Mouse (Mus musculus) stomach, embryonic 14.5 days (tissue): Measurements from ENCODE around the gene Tcf7. TPM values are rescaled to one million over a fixed set of nuclear protein-coding genes. Genes with fewer than 3 reads are reported as not detected.

ENCODE experiments used
- ATAC-seq: fragments of 200-750 bp; cut with Nextera tagmentation; 2 replicates; pipeline ENCODE4 v1.8.0; 2017; ENCODE audit warnings: low read depth, moderate TSS enrichment; ENCODE audit not compliant: insufficient number of reproducible peaks, insufficient read depth, low FRiP score
- H3K27ac ChIP-seq: fragments of 300-500 bp; sonication (generic); 2 replicates; pipeline ENCODE4 v1.5.1; 2014; ENCODE audit warnings: mild to moderate bottlenecking, low read length, moderate library complexity, mixed read lengths
- H3K27me3 ChIP-seq: fragments of 300-500 bp; sonication (generic); 2 replicates; pipeline ENCODE4 v1.6.1; 2014; ENCODE audit warnings: low read length, control low read depth, mixed read lengths; ENCODE audit not compliant: control insufficient read depth, insufficient read depth
- H3K36me3 ChIP-seq: fragments of 300-500 bp; sonication (generic); 2 replicates; pipeline ENCODE4 v1.6.1; 2014; ENCODE audit warnings: mild to moderate bottlenecking, control low read depth, low read length, moderate library complexity, mixed read lengths; ENCODE audit not compliant: control insufficient read depth, insufficient read depth
- H3K4me1 ChIP-seq: fragments of 300-500 bp; sonication (generic); 2 replicates; pipeline ENCODE4 v1.6.1; 2014; ENCODE audit warnings: low read length, control low read depth, mixed read lengths; ENCODE audit not compliant: control insufficient read depth, insufficient read depth
- H3K4me2 ChIP-seq: fragments of 300-500 bp; sonication (generic); replicated peaks from 2 replicates; pipeline ENCODE4 v1.6.1; 2014; ENCODE audit warnings: low read depth, low read length, control low read depth
- H3K4me3 ChIP-seq: fragments of 300-500 bp; sonication (generic); 2 replicates; pipeline ENCODE4 v1.5.1; 2014; ENCODE audit warnings: low read depth, low read length, control low read depth
- H3K9ac ChIP-seq: fragments of 300-500 bp; sonication (generic); replicated peaks from 2 replicates; pipeline ENCODE4 v1.6.1; 2014; ENCODE audit warnings: low read depth, mild to moderate bottlenecking, control low read depth, low read length, moderate library complexity, mixed read lengths
- H3K9me3 ChIP-seq: fragments of 300-500 bp; sonication (generic); 2 replicates; pipeline ENCODE4 v1.6.1; 2016; ENCODE audit warnings: low read depth, low read length, control low read depth; ENCODE audit not compliant: control insufficient read depth
- WGBS: fragments of 180-500 bp; shearing (Covaris S2); extraction: QIAGEN DNeasy Blood & Tissue Kit; methylation state at CpG from one replicate; pipeline ENCODE4 v1.1.7; 2014; 5-methylcytosine and 5-hydroxymethylcytosine counted together
- polyA plus RNA-seq: library from polyadenylated mRNA; unstranded; fragments of >200 nt; fragmentation: Nextera tagmentation; extraction: Ambion mirVana; gene quantifications from 2 replicates; pipeline ENCODE4 v1.2.1, GENCODE M21; 2014

The Tcf7 gene
- polyA plus RNA-seq, 1 experiment from 2014 or later, result 4.4 TPM

- Histone ChIP-seq H3K4me2 (no peak overlapping the region), H3K4me3 (no peak overlapping the region), H3K27me3 (no peaks in the 10 kb centered on the region), H3K4me1 (peaks cover 12% of the 10 kb centered on the region; the same call in 1 of the 2 replicates), H3K27ac (peak overlapping the region; percentile 29; the same call in 1 of the 2 replicates), H3K36me3 (peaks cover 9% of the 10 kb centered on the region), H3K9ac (no peak overlapping the region), H3K9me3 (no peaks in the 10 kb centered on the region)
- peak; percentile 47; the same call in 1 of the 2 replicates for ATAC-seq
- 63% methylated on average over 11 of the region's 11 CpGs for WGBS
Observed at GRCm38 (mm10) chr11:52253674-52254375, 29.0 kb downstream of the Tcf7 start.

GRCm38 (mm10) chr11:52252692-52253091 lies 30.1 kb downstream of the Tcf7 start:
- WGBS, result 45% methylated on average over 1 of the region's 1 CpGs

GRCm38 (mm10) chr11:52251770-52252169 lies 31.0 kb downstream of the Tcf7 start:
- H3K27me3 ChIP-seq, result no peaks in the 10 kb centered on the region
- no peak for ATAC-seq
- H3K4me2 ChIP-seq, result no peak overlapping the region
- H3K4me3 ChIP-seq, result no peak overlapping the region
- no peaks in the 10 kb centered on the region for H3K9me3 ChIP-seq
- H3K9ac ChIP-seq, result no peak overlapping the region
- H3K36me3 ChIP-seq, result peaks cover 20% of the 10 kb centered on the region
- WGBS, result 70% methylated on average over 5 of the region's 5 CpGs
- H3K4me1 ChIP-seq, result peaks cover 12% of the 10 kb centered on the region; the same call in 1 of the 2 replicates
- H3K27ac ChIP-seq, result no peak overlapping the region

More at GRCm38 (mm10) chr11:52252692-52253091, 30.1 kb downstream of the Tcf7 start:
- Histone ChIP-seq H3K4me3 (no peak overlapping the region), H3K4me1 (peaks cover 12% of the 10 kb centered on the region; the same call in 1 of the 2 replicates), H3K36me3 (peaks cover 15% of the 10 kb centered on the region), H3K9ac (no peak overlapping the region), H3K27ac (no peak overlapping the region; the same call in 1 of the 2 replicates), H3K27me3 (no peaks in the 10 kb centered on the region), H3K4me2 (no peak overlapping the region), H3K9me3 (no peaks in the 10 kb centered on the region)
- ATAC-seq, result no peak

- H3K4me1 ChIP-seq, result peaks cover 12% of the 10 kb centered on the region; the same call in 1 of the 2 replicates
- no peak for ATAC-seq
- H3K9me3 ChIP-seq, result no peaks in the 10 kb centered on the region
- H3K9ac ChIP-seq, result no peak overlapping the region
- H3K4me3 ChIP-seq, result no peak overlapping the region
- no peaks in the 10 kb centered on the region for H3K27me3 ChIP-seq
- no peak overlapping the region for H3K27ac ChIP-seq
- H3K36me3 ChIP-seq, result peaks cover 36% of the 10 kb centered on the region
- 91% methylated on average over 2 of the region's 2 CpGs for WGBS
- H3K4me2 ChIP-seq, result no peak overlapping the region
Observed at GRCm38 (mm10) chr11:52249452-52249851, 33.4 kb downstream of the Tcf7 start.

- Histone ChIP-seq H3K9ac (no peak overlapping the region), H3K9me3 (no peaks in the 10 kb centered on the region), H3K4me1 (no peaks in the 10 kb centered on the region), H3K36me3 (peaks cover 31% of the 10 kb centered on the region), H3K27ac (no peak overlapping the region), H3K4me2 (no peak overlapping the region), H3K27me3 (no peaks in the 10 kb centered on the region), H3K4me3 (no peak overlapping the region)
- WGBS, result 88% methylated on average over 4 of the region's 4 CpGs
- no peak for ATAC-seq
Observed at GRCm38 (mm10) chr11:52240898-52241542, 41.8 kb downstream of the Tcf7 start.

- Histone ChIP-seq H3K9me3 (no peaks in the 10 kb centered on the region), H3K27me3 (no peaks in the 10 kb centered on the region), H3K4me2 (no peak overlapping the region), H3K4me3 (no peak overlapping the region), H3K27ac (no peak overlapping the region), H3K36me3 (peaks cover 11% of the 10 kb centered on the region), H3K4me1 (peaks cover 6% of the 10 kb centered on the region), H3K9ac (no peak overlapping the region)
- no peak for ATAC-seq
Observed at GRCm38 (mm10) chr11:52234509-52234908, 48.3 kb downstream of the Tcf7 start.

- no peaks in the 10 kb centered on the region for H3K27me3 ChIP-seq
- H3K9ac ChIP-seq, result no peak overlapping the region
- no peak overlapping the region for H3K27ac ChIP-seq
- peaks cover 6% of the 10 kb centered on the region for H3K4me1 ChIP-seq
- H3K9me3 ChIP-seq, result no peaks in the 10 kb centered on the region
- ATAC-seq, result no peak
- H3K36me3 ChIP-seq, result peaks cover 8% of the 10 kb centered on the region
- 76% methylated on average over 1 of the region's 1 CpGs for WGBS
- H3K4me2 ChIP-seq, result peak overlapping the region; percentile 68; the same call in 1 of the 2 replicates
- no peak overlapping the region; the same call in 1 of the 2 replicates for H3K4me3 ChIP-seq
Observed at GRCm38 (mm10) chr11:52233906-52234305, 48.9 kb downstream of the Tcf7 start.

- Histone ChIP-seq H3K4me2 (peak overlapping the region; percentile 68), H3K27ac (no peak overlapping the region), H3K9ac (peak overlapping the region; percentile 98), H3K27me3 (no peaks in the 10 kb centered on the region), H3K9me3 (no peaks in the 10 kb centered on the region), H3K4me1 (peaks cover 6% of the 10 kb centered on the region), H3K4me3 (peak overlapping the region; percentile 100), H3K36me3 (peaks cover 8% of the 10 kb centered on the region)
- ATAC-seq, result no peak
- 16% methylated on average over 3 of the region's 3 CpGs for WGBS
Observed at GRCm38 (mm10) chr11:52233043-52233653, 49.7 kb downstream of the Tcf7 start.
